Mouse (Mus musculus) A20 (cell line): Measurements from ENCODE around the gene Mgst3.
A peak's percentile ranks its signal among the peaks of the same experiment; 100 is the strongest.

Experiments
- DNase-seq: peaks from one replicate; pipeline ENCODE4 v3.0.0-alpha.2; 2011; ENCODE audit warnings: low read depth, low spot score

The Mgst3 gene

GRCm38 (mm10) chr1:167393683-167394492 lies at the start of gene Mgst3:
Gene Mgst3 (minus strand): TSS chr1:167393841.
- peak; percentile 99 for DNase-seq

- no peak for DNase-seq
These were observed 44.7 kb upstream of the Mgst3 start for GRCm38 (mm10) chr1:167438231-167438885.

- no peak for DNase-seq
These were observed 43.5 kb upstream of the Mgst3 start for GRCm38 (mm10) chr1:167437091-167437490.

- DNase-seq: no peak
These were observed 42.7 kb upstream of the Mgst3 start for GRCm38 (mm10) chr1:167436186-167436975.

GRCm38 (mm10) chr1:167434931-167435330 lies 41.3 kb upstream of the Mgst3 start:
- DNase-seq: no peak

GRCm38 (mm10) chr1:167430976-167431676 lies 37.5 kb upstream of the Mgst3 start:
- DNase-seq: no peak

GRCm38 (mm10) chr1:167426681-167427080 lies 33.0 kb upstream of the Mgst3 start:
- no peak for DNase-seq

GRCm38 (mm10) chr1:167425572-167425971 lies 31.9 kb upstream of the Mgst3 start:
- no peak for DNase-seq

- DNase-seq: no peak
These were observed 29.0 kb upstream of the Mgst3 start for GRCm38 (mm10) chr1:167422501-167423240.

- DNase-seq: peak; percentile 67
These were observed 21.2 kb upstream of the Mgst3 start for GRCm38 (mm10) chr1:167414846-167415245.

- no peak for DNase-seq
These were observed 18.5 kb upstream of the Mgst3 start for GRCm38 (mm10) chr1:167411991-167412715.

- DNase-seq: no peak
These were observed 16.0 kb upstream of the Mgst3 start for GRCm38 (mm10) chr1:167409601-167410000.

GRCm38 (mm10) chr1:167405237-167405636 lies 11.6 kb upstream of the Mgst3 start:
- DNase-seq: no peak

- no peak for DNase-seq
These were observed 360 bp downstream of the Mgst3 start for GRCm38 (mm10) chr1:167393281-167393680.

GRCm38 (mm10) chr1:167392687-167393086 lies 954 bp downstream of the Mgst3 start:
- no peak for DNase-seq

- DNase-seq: no peak
These were observed 1.5 kb downstream of the Mgst3 start for GRCm38 (mm10) chr1:167392031-167392640.

GRCm38 (mm10) chr1:167391241-167391640 lies 2.4 kb downstream of the Mgst3 start:
- no peak for DNase-seq

- no peak for DNase-seq
These were observed 3.3 kb downstream of the Mgst3 start for GRCm38 (mm10) chr1:167390381-167390780.

- DNase-seq: no peak
These were observed 4.1 kb downstream of the Mgst3 start for GRCm38 (mm10) chr1:167389584-167389983.

- DNase-seq: no peak
These were observed 5.1 kb downstream of the Mgst3 start for GRCm38 (mm10) chr1:167388571-167388970.
